Mouse (Mus musculus) frontal cortex, adult 2 months (tissue): ENCODE data around the gene Phospho1. TPM values are rescaled to one million over a fixed set of nuclear protein-coding genes. Genes with fewer than 3 reads are reported as not detected.

Experiments
- DNase-seq, 2 experiments: peaks; one replicate each; pipeline ENCODE4 v3.0.0; 2022; ENCODE audit warnings: low spot score in 1 of 2; ENCODE audit errors: extremely low spot score in 1 of 2
- polyA plus RNA-seq: library from polyadenylated mRNA; depleted of rRNA; stranded (reverse); fragments of >200 nt; gene quantifications from 2 replicates; pipeline ENCODE4 v1.2.3, GENCODE M21; 2012

Gene Phospho1
- polyA plus RNA-seq, 1 experiment, result 68.7 TPM

DNA sequence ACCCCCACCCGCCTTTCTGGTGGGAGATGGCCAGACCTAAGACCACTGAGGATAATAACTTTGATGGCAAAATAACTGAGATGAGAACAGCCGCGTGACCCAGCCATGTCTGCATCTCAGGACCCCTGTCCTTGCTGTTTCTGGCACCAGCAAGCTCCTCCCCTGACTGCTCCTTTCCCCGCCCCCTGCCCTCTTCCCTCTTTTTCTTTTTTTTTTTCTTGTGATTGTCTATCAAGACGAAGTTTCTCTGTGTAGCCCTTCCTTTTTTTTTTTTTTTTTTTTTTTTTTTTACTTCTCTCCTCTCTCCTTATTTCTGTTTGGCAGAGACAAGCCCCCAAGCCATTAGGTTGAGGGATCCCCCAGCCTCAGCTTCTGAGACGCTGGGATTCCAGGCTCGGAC is 13.5 kb upstream of the Phospho1 start:
- no peak for DNase-seq

DNA sequence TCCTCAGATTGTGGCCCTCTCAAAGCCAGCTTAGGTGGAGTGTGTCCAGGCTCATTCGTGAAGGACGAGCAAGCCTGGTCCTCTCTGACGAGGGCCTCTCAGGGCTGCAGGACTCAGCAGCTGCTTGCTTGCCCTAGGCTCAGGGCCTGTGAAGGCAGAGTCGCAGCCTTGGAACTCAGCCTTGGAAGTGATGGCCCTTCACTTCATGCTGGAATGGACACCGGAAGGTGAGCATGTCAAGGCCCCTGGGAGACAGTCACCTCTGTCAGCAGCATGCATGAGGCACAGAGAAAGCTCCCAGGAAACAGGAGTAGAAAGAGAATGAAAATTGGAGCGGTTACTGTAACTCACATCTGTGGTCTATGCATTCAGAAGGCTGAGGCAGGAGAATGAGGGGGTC is 12.6 kb upstream of the Phospho1 start:
- no peak for DNase-seq

DNA sequence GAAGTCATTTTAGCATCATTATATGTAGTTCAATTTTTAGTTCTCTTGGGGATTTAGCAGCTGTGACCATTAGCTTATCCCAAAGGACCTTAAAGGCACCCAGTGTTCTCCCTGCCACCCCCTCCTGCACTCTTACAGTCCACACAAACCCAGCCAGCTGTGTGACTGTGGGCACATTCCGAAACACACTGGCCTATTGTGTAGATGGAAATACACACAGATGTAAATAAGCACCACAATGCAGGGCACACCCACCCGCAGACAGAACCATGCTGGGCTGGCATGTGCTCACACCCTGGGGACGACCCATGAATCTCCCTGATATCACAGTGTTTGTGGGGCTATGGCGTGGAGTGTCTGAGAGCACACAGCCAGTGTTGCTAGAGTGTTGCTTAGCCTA is 12.1 kb upstream of the Phospho1 start:
- no peak for DNase-seq

DNA sequence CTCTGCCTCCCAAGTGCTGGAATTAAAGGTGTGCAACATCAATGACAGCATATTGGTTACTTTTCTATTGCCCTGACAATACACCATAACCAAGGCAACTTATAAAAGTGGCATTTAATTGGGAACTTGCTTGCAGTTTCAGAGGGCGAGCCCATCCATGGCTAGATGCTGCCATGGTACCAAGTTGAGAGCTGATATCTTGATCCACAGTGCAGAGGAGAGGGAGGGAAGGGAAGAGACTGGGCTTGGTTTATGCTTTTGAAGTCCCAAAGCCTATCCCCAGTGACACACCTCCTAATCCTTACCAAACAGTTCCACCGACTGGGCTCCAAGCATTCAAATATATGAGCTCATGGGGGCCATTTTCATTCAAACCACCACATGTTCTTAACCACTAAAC is 10.2 kb upstream of the Phospho1 start:
- DNase-seq, result no peak

DNA sequence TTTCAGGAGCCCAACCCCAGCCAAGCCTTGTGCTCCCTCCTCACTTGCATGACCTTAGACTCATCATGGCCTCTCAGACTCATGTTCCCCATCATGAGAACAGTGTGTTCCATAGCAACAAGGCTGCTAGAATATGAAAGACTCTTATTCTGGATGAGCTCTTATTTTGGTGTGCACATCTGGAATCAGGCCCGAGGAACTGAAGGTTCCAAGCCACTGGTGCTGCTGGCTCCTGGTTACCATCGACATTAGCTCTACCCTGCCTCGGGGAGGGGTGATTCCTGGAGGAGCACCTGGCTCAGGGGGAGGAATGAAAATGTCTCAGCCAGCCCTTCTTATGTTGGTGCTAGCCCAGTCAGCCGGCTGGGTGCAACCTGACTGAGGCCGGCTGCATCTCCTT is 9.4 kb upstream of the Phospho1 start:
- no peak for DNase-seq

DNA sequence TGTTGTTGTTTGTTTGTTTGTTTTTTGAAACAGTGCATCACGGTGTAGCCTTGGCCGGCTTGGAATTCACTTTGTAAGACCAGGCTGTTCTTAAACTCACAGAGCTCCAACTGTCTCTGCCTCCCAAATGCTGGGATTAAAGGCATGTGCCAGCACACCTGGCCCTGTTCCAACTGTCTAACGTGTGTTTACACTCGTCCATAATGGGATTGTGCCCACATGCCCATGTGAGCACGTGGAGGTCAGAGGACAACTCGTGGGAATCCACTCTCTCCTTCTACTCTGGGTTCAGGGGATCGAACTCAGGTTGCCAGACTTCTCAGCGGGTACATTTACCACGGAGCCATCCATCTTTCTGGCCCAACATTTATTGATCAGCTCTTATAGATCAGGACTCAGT is 8.9 kb upstream of the Phospho1 start:
- DNase-seq, result no peak

DNA sequence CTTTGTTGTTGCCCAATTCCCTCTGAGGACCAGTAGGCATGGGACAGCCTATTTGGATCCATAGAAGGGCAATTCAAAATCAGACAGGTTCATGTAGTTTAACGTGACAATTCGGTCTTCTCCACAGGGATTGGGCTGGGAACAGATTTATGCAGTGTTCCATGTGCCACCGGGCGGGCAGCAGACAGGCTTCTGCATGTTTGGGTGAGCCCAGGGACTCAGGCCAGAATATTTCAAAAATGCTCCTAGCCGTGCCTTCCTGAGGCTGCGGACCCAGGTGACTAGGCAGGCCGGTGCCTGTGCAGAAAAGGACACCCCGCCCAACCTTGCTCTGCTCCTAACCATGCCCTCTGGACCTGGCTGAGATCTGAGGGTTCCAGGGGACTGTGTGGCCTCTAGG is 5.2 kb upstream of the Phospho1 start:
- DNase-seq, result no peak

DNA sequence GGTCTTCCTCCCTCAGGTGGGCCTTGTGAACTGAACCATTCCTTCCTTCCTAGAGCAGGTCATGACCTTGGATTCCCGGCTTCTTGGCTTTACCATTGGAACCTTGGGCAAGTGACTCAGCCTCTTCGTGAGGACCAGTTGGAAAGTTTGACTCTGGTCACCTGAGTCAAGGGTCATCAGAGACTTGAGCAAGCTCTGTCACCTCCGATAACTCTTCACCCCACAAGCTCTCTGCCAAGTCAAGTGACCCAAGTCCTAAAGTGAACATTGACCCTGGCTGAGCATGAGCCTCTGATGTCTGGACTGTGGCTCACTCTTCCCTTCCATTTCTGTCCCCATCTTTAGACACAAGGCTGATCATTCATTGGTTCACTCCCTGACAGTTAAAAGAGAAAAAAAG is 2.8 kb upstream of the Phospho1 start:
- no peak for DNase-seq

DNA sequence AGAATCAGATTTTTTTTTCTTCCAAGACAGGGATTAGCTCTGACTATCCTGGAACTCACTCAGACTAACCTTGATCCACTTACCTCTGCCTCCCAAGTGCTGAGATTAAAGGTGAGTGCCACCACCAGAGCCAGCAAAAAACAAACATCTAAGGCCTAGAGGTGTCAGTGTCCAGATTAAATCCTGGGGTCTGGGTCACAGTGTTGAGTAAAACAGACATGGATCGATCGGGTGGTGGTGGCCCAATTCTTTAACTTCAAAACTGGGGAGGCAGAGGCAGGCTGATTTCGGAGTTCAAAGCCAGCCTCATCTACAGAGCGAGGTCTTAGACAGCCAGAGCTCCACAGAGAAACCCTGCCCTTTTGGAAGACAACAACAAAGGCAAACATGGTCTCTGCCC is 1.9 kb upstream of the Phospho1 start:
- no peak for DNase-seq

DNA sequence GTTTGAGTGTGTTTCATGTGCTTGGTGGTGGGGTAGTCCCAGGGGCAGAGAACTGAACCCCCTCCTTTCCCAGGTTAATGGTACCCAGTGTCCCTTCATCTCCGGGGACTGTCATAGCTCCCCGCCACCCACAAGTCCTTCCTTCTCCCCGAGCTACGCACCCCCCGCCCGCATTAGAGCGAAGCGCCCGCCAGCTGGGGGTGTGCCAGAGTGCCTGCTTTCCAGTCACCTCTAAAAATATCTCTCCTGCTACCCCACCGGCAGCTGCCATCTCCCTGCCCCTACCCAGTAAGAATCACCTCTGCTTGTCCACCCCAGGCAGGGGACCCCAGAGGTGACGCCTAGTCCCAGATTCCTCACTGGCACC is 561 bp downstream of the Phospho1 start:
- DNase-seq, result peak in 1 of 2 experiments; percentile 66

DNA sequence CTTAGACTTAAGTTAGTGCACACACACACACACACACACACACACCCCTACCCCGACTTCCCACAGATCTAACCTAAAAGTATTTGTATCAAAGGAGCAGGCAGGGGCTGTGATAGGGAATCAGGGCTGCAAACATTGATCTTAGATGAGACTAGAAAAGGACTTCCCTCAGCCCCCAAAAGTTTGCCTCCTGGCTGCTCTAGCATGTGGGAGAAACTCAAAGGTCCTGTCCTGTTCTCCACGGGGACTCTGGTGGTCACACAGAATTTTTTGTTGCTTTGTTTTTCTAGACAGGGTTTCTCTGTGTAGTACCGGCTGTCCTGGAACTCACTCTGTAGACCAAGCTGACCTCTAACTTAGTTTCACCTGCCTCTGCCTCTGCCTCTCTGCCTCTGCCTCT is 1.3 kb downstream of the Phospho1 start:
- DNase-seq, result no peak

DNA sequence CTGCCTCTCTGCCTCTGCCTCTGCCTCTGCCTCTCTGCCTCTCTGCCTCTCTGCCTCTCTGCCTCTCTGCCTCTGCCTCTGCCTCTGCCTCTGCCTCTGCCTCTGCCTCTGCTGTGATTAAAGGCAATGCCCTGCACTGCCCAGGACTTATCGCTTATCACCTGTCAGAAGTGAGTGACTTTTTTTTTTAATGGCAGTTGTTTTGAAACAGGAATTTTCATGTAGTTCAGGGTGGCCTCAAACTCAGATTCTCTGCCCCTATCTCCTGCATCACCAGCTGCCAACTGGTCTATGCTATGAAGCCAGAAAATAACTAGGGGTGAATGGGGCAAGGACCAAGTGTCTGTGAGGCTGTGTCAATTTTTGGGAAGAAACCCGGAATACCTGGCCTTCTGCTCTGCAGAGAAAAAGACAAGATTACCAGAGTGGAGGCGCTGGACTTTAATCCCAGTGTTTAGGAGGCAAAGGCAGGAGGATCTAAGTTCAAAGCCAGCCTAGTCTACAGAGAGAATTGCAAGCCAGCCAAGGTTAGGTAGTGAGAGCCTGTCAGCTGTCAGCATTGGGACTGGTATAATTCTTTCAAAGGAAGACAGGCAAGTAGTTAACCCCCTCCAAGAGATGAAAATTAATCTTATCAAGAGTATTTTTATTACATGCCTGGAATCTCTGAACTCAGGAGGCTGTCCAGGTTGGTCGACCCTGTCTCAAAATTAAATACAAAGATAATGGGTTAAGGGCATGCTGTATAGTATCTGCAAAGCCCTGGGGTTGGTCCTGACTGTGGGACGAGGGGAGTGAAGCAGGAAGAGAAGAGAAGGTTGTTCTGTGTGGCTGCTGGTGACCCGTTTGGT is 2.2 kb downstream of the Phospho1 start:
- no peak for DNase-seq

DNA sequence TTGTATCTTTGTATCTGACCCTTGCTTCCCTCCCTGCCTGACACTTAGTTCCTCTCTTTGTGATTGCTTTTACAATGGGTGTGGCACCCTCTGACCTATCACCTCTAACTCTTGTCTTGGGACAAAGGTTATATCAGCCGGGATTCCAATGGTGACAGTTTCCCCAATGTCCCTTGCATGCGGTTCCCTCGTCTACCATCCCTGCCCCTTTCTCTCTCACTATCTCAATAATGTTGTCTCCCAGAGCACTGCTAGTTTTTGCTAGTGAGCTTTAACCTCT is 2.8 kb downstream of the Phospho1 start:
- no peak for DNase-seq

DNA sequence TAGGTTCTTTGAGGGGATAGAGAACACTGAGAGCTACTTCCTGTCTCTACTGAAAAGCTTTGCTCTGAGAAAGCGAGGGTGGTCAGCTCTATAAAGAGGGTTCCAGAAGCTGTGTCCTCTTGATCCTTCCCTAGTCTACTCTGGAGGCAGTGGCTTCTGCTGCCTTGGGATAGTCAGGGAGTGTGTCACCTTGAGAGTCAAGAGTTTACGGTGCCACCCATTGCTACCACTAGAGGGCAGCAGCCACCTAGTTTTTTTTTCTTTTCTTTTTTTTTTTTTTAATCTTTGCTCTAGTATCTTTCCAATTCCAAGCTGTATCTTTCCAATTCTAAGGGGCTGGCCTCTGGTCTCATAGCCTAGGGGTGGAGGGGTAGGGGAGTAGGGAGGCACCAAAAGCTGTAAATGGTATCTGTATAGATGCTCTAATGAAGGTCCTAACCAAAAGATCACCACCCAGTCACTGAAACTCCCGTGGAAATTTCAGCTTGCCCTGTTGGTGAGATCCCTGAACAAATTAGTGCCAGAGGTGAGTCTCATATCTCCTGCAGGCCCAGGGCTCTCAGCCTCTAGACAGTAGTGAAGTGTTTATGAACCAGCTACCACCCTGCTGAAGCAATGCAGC is 3.3 kb downstream of the Phospho1 start:
- DNase-seq, result peak in 1 of 2 experiments; percentile 90

DNA sequence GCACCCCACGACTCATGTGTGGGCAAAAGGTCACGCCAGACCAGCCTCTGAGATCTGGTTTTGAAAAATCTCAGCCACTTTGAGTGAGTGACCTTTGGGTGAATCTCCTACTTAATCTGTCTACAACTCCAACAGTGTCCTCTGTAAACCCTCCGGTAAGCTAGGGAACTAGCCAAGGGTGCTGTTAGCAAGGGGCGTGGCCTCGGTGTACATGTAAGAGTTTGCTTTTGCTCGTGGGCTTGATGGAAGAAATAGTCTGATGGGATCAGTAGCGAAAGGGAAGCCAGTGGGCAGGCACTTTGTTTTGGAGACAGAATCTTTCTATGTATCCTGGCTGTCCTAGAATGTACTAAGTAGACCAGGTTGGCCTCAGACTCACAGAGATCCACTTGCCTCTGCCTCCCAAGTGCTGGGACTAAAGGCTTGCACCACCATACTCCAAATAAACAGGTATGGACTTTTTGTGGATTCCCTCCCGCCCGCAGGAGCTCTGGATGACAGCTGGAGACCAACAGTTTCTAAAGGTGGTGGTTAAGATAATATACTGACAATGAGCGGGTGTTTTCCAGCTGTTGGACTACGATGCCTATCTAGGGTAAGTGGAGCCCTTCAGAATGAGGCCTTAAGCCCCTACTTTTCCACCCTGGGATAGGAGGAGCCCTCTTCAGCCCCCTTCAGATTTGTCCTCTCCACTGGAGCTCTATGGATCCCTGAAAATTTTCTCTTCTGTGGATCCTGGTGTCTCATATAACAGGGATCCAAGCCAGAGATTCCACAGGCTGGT is 4.1 kb downstream of the Phospho1 start:
- no peak for DNase-seq

DNA sequence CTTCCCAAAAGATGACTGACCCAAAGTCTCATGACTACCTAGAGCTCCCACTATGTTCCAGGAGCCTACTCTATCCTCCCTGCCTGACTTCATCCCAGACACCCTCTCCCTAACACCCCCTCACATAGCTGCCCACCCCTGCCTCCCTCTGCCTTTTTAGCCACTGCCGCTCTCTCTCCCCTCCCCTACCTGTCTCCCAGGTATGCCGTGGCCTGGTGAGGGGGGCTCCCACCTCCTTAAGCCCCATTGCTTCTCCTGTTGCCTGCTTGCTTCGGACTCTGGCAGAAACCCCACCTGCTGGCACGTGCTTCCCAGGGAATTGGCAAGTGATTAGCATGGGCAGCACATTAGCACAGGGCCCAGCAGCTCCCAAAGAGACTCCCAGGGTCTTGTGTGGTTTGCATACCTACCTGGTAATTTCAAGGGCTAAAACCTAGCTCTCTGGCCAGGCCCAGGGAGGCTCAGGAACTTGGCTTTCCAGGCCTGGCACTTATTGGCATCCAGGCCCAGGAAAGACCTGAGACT is 5.3 kb downstream of the Phospho1 start:
- DNase-seq, result no peak

DNA sequence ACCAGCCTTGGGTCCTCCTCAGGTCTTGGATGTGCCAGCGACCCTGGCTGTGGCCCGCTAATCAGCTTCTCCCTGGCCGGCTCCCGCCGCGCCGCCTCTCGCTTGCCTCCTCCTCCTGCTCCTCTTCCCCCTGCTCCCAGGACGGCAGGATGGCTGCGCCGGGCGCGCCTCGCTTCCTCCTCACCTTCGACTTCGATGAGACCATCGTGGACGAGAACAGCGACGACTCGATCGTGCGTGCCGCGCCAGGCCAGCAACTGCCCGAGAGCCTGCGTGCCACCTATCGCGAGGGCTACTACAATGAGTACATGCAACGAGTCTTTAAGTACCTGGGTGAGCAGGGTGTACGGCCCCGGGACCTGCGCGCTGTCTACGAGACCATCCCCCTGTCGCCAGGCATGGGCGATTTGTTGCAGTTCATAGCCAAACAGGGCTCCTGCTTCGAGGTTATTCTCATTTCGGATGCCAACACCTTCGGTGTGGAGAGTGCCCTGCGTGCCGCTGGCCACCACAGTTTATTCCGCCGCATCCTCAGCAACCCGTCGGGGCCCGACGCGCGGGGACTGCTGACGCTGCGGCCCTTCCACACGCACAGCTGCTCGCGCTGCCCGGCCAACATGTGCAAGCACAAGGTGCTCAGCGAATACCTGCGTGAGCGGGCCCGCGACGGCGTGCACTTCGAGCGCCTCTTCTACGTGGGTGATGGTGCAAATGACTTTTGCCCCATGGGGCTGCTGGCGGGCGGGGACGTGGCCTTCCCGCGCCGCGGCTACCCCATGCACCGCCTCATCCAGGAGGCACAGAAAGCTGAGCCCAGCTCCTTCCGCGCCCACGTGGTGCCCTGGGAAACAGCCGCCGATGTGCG is 6.3 kb downstream of the Phospho1 start:
- DNase-seq, result no peak

DNA sequence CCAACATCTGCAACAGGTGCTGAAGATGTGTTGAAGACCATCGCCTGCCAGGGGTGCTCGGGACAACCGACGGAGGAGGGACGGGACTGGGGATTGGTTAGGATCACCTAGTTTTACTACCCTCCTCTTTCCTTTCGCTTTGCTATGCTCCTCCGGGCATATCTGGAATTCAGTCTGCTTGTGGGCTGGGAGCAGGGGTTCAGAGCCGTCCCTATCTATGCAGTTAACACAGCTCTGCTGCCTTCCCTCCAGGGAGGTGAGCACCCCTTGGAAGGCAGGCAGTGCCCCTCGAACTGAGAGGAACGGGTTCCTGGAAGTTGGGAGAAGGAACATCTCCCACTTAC is 6.9 kb downstream of the Phospho1 start:
- DNase-seq, result no peak

DNA sequence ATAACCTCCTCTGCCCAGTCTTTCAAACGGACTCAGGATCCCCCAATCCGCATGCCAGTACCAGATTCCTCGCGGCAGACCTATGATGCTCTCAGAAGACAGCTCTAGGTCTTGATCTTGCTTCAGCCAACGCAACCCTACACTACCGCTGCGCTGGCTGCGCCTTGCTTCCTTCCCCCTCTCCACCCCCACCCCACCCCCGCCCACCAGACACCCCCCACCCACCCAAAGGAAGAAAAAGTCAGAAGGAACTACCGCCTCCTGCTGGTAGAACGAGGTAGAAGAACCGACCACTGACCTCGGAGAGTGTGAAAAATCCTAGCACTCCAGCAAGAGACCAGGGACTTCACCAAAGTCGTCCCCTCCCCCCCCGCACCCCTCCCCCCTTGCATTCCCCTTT is 7.3 kb downstream of the Phospho1 start:
- DNase-seq, result no peak

DNA sequence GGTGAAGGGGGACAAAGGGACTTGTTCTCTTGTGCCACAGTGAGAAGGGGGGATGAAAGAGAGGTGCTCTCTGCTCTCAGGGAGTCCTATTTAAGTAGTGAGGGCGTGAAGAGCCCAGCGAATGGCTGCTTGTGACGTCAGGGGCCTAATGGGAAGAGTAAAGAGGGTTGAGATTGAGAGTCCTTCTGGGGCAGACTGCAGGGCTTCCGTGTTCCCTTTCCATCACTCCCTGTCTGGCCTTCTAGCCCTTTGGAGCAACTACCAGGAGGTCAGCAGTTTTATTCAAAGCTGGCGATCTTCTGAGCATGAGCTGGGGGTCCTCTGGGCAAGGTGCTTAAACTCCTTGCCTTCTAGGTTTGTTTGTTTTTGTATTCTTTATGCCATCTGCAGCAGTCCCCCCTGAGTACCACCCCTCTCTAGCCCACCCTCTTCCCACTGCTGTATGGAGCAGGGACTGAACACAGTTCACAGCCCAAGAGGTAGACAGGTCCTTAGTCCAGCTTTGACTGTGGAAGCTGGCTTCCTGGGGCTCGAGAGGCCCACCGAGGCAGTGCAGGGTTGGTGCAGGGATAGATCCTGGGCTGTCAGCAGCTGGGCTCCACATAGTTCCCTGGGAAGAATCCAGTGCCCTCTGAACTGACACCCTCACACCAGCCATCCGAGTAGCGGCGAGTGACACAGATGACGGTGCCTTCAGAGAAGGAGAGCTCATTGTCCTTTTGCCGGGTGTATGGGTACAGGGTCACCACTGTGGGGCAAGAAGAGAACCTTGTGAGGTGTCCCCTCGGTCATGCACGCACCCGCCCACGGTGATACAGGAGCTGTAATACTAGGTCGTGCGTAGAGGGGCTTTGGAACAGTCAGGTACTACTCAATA is 8.1 kb downstream of the Phospho1 start:
- DNase-seq, result no peak
